Mouse (Mus musculus): ENCODE data around the gene Gm5155. TPM values are rescaled to one million over a fixed set of nuclear protein-coding genes. Genes with fewer than 3 reads are reported as not detected.
"Not testable (repeated sequence)": the region's sequence is repeated elsewhere in the genome, so short reads cannot be mapped to it uniquely, and the experiment has no call there.

Gm5155 gene
- not detected in 2 replicates for polyA plus RNA-seq (2015; fragmentation: Nextera tagmentation; extraction: Ambion mirVana)

GRCm38 (mm10) chr7:17871467-17871866 is at the start of gene Gm5155:
Gene Gm5155, plus strand, starts transcription at chr7:17871767.
- 83% methylated on average over 1 of the region's 1 CpGs for WGBS
- no peak for ATAC-seq (ENCODE audit: insufficient number of reproducible peaks, low FRiP score, low TSS enrichment, low read depth)
- Histone ChIP-seq H3K4me2 (no peak within 1 kb of the TSS), H3K9me3 (peaks cover 14% of the 10 kb centered on the region; the same call in 1 of the 2 replicates), H3K27me3 (no peaks in the 10 kb centered on the region), H3K36me3 (no peaks in the 10 kb centered on the region), H3K4me3 (no peak within 1 kb of the TSS), H3K4me1 (no peaks in the 10 kb centered on the region), H3K9ac (no peak within 1 kb of the TSS), H3K27ac (no peak within 1 kb of the TSS)

- 97% methylated on average over 1 of the region's 1 CpGs for WGBS
- Histone ChIP-seq H3K4me3 (no peak overlapping the region), H3K36me3 (no peaks in the 10 kb centered on the region), H3K9me3 (peaks cover 14% of the 10 kb centered on the region; the same call in 1 of the 2 replicates), H3K27me3 (no peaks in the 10 kb centered on the region), H3K27ac (no peak overlapping the region), H3K4me1 (no peaks in the 10 kb centered on the region), H3K9ac (no peak overlapping the region), H3K4me2 (no peak overlapping the region)
- ATAC-seq (ENCODE audit: insufficient number of reproducible peaks, low FRiP score, low TSS enrichment, low read depth) = no peak
These were observed 791 bp upstream of the Gm5155 start for GRCm38 (mm10) chr7:17870776-17871175.

DNA sequence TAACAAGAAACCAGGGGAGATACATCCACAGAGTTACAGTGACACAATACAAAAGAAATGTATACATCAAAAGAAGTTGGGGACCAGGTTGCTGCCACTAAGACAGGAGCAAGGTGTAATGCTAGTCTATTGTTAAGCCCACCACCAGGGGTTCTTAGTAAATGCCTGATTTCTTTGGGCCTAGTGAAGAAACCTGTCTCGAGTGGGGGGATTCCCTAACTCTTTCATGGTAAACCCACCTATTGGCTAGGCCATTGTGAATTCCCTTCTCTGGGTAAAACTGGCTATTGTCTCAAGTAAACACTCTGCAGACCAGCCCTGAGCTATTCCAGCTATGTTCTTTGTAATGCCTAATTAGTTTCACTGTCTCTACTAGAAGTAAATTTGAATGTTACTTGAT is 23.8 kb downstream of the Gm5155 start:
- not testable (repeated sequence) for H3K27me3 ChIP-seq; H3K9ac ChIP-seq; H3K27ac ChIP-seq; H3K9me3 ChIP-seq; H3K4me3 ChIP-seq; H3K4me2 ChIP-seq; H3K36me3 ChIP-seq; ATAC-seq (ENCODE audit: insufficient number of reproducible peaks, low FRiP score, low TSS enrichment, low read depth); H3K4me1 ChIP-seq
- WGBS = 70% methylated on average over 1 of the region's 1 CpGs

DNA sequence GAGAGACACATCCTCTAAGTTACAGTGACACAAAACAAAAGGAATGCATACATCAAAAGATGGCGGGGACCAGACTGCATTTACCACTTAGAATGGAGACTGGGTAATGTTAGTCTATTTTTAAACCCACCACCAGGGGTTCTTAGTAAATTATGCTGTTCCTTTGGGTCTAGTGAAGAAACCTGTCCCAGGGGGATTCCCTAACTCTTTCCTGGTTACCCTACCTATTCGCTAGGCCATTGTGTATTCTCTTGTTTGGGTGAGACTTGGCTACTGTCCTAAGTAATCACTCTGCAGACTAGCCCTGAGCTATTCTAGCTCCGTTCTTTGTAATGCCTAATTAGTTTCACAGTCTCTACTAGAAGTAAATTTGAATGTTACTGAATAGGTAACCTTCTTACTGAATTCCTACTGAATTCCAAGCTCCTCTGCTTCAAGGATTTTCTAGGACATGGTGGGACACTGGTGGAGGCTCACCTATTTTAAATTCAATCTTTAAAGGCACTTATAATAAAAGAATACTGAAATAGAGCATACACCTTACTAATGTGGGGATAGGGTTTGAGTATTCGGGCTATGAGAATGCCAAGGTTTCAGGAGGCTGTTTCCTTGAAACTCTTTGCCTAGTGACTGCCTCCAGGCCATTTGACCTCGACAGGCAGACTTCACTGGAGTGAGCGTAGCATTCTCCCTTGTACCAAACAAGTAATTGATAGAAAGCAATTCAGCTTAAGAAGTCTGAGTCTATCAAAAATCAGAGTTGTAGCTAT is 31.8 kb downstream of the Gm5155 start:
- peaks cover 3% of the 10 kb centered on the region; the same call in 1 of the 2 replicates for H3K9me3 ChIP-seq
- no peaks in the 10 kb centered on the region for H3K4me1 ChIP-seq
- 69% methylated on average over 6 of the region's 6 CpGs for WGBS
- no peak overlapping the region for H3K4me3 ChIP-seq
- H3K4me2 ChIP-seq = no peak overlapping the region
- ATAC-seq (ENCODE audit: insufficient number of reproducible peaks, low FRiP score, low TSS enrichment, low read depth) = no peak
- H3K27ac ChIP-seq = no peak overlapping the region
- H3K36me3 ChIP-seq = no peaks in the 10 kb centered on the region
- H3K27me3 ChIP-seq = no peaks in the 10 kb centered on the region
- no peak overlapping the region for H3K9ac ChIP-seq

Other genes with a start within 250 kb of the Gm5155 start
- gene Ceacam5, start 158.5 kb upstream of the Gm5155 start, polyA plus RNA-seq (2015; fragmentation: Nextera tagmentation; extraction: Ambion mirVana) = not detected in 2 replicates
- gene Ceacam14, start 59.1 kb upstream of the Gm5155 start, polyA plus RNA-seq (2015; fragmentation: Nextera tagmentation; extraction: Ambion mirVana) = not detected in 2 replicates
- not detected in 2 replicates for gene Ceacam11, start 100.4 kb downstream of the Gm5155 start, polyA plus RNA-seq (2015; fragmentation: Nextera tagmentation; extraction: Ambion mirVana)
- gene Ceacam13, start 138.1 kb downstream of the Gm5155 start, polyA plus RNA-seq (2015; fragmentation: Nextera tagmentation; extraction: Ambion mirVana) = not detected in 2 replicates
- not detected in 2 replicates for gene Ceacam12, start 194.2 kb downstream of the Gm5155 start, polyA plus RNA-seq (2015; fragmentation: Nextera tagmentation; extraction: Ambion mirVana)